Mouse (Mus musculus): ENCODE measurements around the gene Senp2. TPM values are rescaled to one million over a fixed set of nuclear protein-coding genes. Genes with fewer than 3 reads are reported as not detected.

Gene Senp2
- polyA plus RNA-seq, 1 experiment from 2014 or later, result 51.9 TPM

- Histone ChIP-seq H3K9me3 (no peaks in the 10 kb centered on the region), H3K4me1 (replicated peaks) (no peaks in the 10 kb centered on the region), H3K27ac (no peak overlapping the region), H3K36me3 (peaks cover 98% of the 10 kb centered on the region), H3K27me3 (ENCODE audit: insufficient read depth, poor library complexity, severe bottlenecking) (no peaks in the 10 kb centered on the region), H3K4me3 (no peak overlapping the region)
- no peak for DNase-seq (ENCODE audit: low spot score)
- WGBS, result 88% methylated on average over 4 of the region's 4 CpGs
Observed at GRCm38 (mm10) chr16:22043830-22044229, 34.5 kb downstream of the Senp2 start.

DNA sequence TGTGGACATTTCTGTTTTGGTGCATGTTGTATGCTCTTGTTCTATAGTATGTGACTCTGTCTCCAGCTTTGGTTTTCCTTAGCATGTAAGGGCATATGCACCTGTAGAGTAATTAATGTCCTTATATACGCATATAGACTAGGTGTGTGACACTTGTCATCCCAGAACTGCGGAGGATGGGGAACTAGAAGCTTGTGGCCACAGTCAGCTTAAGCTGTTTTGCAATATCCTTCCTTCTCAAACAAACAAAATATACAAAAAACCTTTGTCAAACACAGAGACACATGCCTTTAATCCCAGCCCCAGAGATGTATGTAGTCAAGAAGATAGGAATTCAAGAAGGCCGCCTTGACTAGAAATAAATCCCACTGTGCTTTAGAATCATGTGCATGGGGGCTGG, 36.6 kb downstream of the Senp2 start:
- H3K4me3 ChIP-seq, result no peak overlapping the region
- no peak for DNase-seq (ENCODE audit: low spot score)
- H3K36me3 ChIP-seq, result peaks cover 79% of the 10 kb centered on the region
- H3K9me3 ChIP-seq, result no peaks in the 10 kb centered on the region
- H3K27ac ChIP-seq, result no peak overlapping the region
- 95% methylated on average over 3 of the region's 3 CpGs for WGBS
- no peaks in the 10 kb centered on the region for H3K4me1 ChIP-seq (replicated peaks)
- no peaks in the 10 kb centered on the region for H3K27me3 ChIP-seq (ENCODE audit: insufficient read depth, poor library complexity, severe bottlenecking)

GRCm38 (mm10) chr16:22046739-22047366, 37.6 kb downstream of the Senp2 start:
- no peaks in the 10 kb centered on the region for H3K27me3 ChIP-seq (ENCODE audit: insufficient read depth, poor library complexity, severe bottlenecking)
- 92% methylated on average over 10 of the region's 10 CpGs for WGBS
- DNase-seq (ENCODE audit: low spot score), result no peak
- peaks cover 70% of the 10 kb centered on the region for H3K36me3 ChIP-seq
- no peaks in the 10 kb centered on the region for H3K9me3 ChIP-seq
- no peak overlapping the region for H3K27ac ChIP-seq
- H3K4me1 ChIP-seq (replicated peaks), result no peaks in the 10 kb centered on the region
- H3K4me3 ChIP-seq, result no peak overlapping the region

- H3K9me3 ChIP-seq, result no peaks in the 10 kb centered on the region
- 96% methylated on average over 21 of the region's 21 CpGs for WGBS
- no peak overlapping the region for H3K4me3 ChIP-seq
- H3K4me1 ChIP-seq (replicated peaks), result no peaks in the 10 kb centered on the region
- DNase-seq (ENCODE audit: low spot score), result no peak
- H3K27ac ChIP-seq, result no peak overlapping the region
- H3K27me3 ChIP-seq (ENCODE audit: insufficient read depth, poor library complexity, severe bottlenecking), result no peaks in the 10 kb centered on the region
- peaks cover 38% of the 10 kb centered on the region for H3K36me3 ChIP-seq
Observed at GRCm38 (mm10) chr16:22053411-22053810, 44.1 kb downstream of the Senp2 start.

DNA sequence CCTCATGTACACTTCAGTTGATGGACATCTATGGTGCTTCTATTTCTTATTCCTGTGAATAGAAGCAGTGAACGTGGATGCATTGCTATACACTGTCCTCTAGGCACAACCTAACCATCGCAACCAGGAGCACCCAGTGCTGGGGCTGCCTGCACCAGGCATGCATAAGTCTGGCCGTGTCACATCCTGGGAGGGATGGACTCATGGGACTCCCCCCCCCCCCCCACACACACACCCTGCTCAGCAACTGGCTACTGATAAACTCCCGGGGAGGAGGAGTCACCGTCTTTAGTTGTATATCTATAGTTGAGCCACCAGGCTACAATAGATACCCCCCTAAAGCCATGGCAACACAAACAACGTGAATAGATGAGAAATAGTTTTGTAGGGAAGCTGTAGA, 48.2 kb downstream of the Senp2 start:
- H3K36me3 ChIP-seq, result peaks cover 71% of the 10 kb centered on the region
- 84% methylated on average over 6 of the region's 6 CpGs for WGBS

GRCm38 (mm10) chr16:22058871-22059270, 49.6 kb downstream of the Senp2 start:
- Histone ChIP-seq H3K9me3 (no peaks in the 10 kb centered on the region), H3K27ac (no peak overlapping the region), H3K4me3 (no peak overlapping the region), H3K4me1 (replicated peaks) (no peaks in the 10 kb centered on the region), H3K36me3 (peaks cover 78% of the 10 kb centered on the region), H3K27me3 (ENCODE audit: insufficient read depth, poor library complexity, severe bottlenecking) (no peaks in the 10 kb centered on the region)
- no peak for DNase-seq (ENCODE audit: low spot score)
- 97% methylated on average over 7 of the region's 7 CpGs for WGBS

More for the DNA sequence above, 48.2 kb downstream of the Senp2 start:
- no peak for DNase-seq (ENCODE audit: low spot score)
- no peak overlapping the region for H3K4me3 ChIP-seq
- no peak overlapping the region for H3K27ac ChIP-seq
- no peaks in the 10 kb centered on the region for H3K27me3 ChIP-seq (ENCODE audit: insufficient read depth, poor library complexity, severe bottlenecking)
- H3K4me1 ChIP-seq (replicated peaks), result no peaks in the 10 kb centered on the region
- no peaks in the 10 kb centered on the region for H3K9me3 ChIP-seq

GRCm38 (mm10) chr16:22060416-22060815, 51.1 kb downstream of the Senp2 start:
- no peak overlapping the region for H3K27ac ChIP-seq
- no peaks in the 10 kb centered on the region for H3K27me3 ChIP-seq (ENCODE audit: insufficient read depth, poor library complexity, severe bottlenecking)
- DNase-seq (ENCODE audit: low spot score), result no peak
- H3K4me3 ChIP-seq, result no peak overlapping the region
- no peaks in the 10 kb centered on the region for H3K4me1 ChIP-seq (replicated peaks)
- H3K9me3 ChIP-seq, result no peaks in the 10 kb centered on the region
- peaks cover 85% of the 10 kb centered on the region for H3K36me3 ChIP-seq
- 96% methylated on average over 10 of the region's 10 CpGs for WGBS

DNA sequence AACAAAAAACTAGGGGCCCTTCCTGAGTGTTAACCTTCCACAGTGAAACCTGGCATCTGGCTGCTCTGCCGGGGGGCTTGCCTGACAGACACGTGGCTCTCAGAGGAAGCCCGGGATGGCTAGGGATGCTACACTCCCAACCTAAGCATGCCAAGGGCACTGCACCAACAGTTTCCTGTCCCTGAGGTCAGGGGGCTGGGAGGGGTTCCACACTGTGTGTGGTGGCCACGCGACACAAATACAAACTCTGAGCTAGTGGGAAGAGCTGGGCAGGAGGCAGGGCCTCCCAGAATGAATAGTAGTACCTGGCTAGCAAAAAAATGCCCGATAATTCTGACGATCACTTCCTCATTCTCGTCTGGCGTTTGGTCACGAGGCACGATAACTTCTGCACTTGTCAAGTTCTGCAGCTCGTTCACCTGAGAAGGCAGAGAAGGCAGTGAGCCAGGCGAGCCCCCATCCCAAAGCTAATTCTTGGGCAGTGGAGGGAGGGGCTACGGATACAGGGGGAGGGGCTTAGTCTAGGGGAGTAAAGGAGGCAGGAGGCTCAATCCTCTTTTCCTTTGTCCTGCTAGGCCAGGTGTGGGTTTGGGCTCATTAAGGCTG, 52.4 kb downstream of the Senp2 start:
- 88% methylated on average over 14 of the region's 14 CpGs for WGBS
- H3K36me3 ChIP-seq, result peaks cover 97% of the 10 kb centered on the region

DNA sequence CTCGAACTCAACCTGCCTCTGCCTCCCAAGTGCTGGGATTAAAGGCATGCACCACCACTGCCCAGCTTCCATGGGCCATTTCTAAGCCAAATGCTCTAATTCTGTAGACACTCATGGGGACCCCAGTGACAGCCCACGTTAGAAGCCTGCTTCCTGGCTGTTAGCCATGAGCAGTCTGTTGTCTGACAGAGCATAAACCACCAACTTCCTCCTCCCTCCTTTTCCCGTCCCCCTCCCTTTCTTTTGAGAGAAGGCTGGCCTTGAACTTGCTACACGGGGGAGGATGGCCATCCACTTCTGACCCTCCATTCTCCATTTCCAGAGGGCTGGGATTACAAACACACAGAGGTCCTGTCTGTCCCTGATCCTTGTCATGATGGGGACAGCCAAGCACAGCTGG, 53.0 kb downstream of the Senp2 start:
- Histone ChIP-seq H3K4me3 (no peak overlapping the region), H3K27me3 (ENCODE audit: insufficient read depth, poor library complexity, severe bottlenecking) (no peaks in the 10 kb centered on the region), H3K9me3 (no peaks in the 10 kb centered on the region), H3K36me3 (peaks cover 98% of the 10 kb centered on the region), H3K4me1 (replicated peaks) (no peaks in the 10 kb centered on the region), H3K27ac (no peak overlapping the region)
- DNase-seq (ENCODE audit: low spot score), result no peak
- 80% methylated on average over 4 of the region's 4 CpGs for WGBS

More for the DNA sequence above, 52.4 kb downstream of the Senp2 start:
- no peak overlapping the region for H3K4me3 ChIP-seq
- H3K4me1 ChIP-seq (replicated peaks), result no peaks in the 10 kb centered on the region
- no peak for DNase-seq (ENCODE audit: low spot score)
- no peak overlapping the region for H3K27ac ChIP-seq
- H3K27me3 ChIP-seq (ENCODE audit: insufficient read depth, poor library complexity, severe bottlenecking), result no peaks in the 10 kb centered on the region
- no peaks in the 10 kb centered on the region for H3K9me3 ChIP-seq

- H3K27me3 ChIP-seq (ENCODE audit: insufficient read depth, poor library complexity, severe bottlenecking), result no peaks in the 10 kb centered on the region
- H3K4me3 ChIP-seq, result no peak overlapping the region
- H3K36me3 ChIP-seq, result peaks cover 100% of the 10 kb centered on the region
- no peak for DNase-seq (ENCODE audit: low spot score)
- no peak overlapping the region for H3K27ac ChIP-seq
- no peaks in the 10 kb centered on the region for H3K9me3 ChIP-seq
- no peaks in the 10 kb centered on the region for H3K4me1 ChIP-seq (replicated peaks)
Observed at GRCm38 (mm10) chr16:22065536-22065935, 56.3 kb downstream of the Senp2 start.

DNA sequence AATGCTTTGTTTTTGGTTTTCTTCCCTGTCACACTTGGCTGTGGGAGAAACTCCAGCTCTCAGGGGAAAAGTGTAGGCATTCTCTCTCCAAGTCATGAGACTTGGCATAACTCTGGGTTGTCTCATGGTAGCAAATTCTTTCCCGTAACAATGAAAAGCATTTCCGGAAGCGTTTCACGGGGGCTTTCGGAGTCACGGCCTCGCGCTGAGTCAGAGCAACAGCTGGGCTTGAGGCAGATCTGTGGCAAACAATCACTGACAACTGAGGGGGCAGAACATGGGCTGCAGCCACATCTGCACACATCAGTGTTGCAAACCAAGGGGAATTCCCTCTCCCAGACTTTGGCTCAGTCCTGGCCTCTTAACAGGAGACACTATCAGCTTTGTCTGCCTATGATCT, 58.1 kb downstream of the Senp2 start:
- H3K36me3 ChIP-seq, result peaks cover 100% of the 10 kb centered on the region
- no peak overlapping the region for H3K27ac ChIP-seq
- H3K27me3 ChIP-seq (ENCODE audit: insufficient read depth, poor library complexity, severe bottlenecking), result no peaks in the 10 kb centered on the region
- H3K4me3 ChIP-seq, result no peak overlapping the region
- H3K4me1 ChIP-seq (replicated peaks), result no peaks in the 10 kb centered on the region
- no peak for DNase-seq (ENCODE audit: low spot score)
- H3K9me3 ChIP-seq, result no peaks in the 10 kb centered on the region
- WGBS, result 94% methylated on average over 8 of the region's 8 CpGs

GRCm38 (mm10) chr16:22071361-22071760, 62.1 kb downstream of the Senp2 start:
- H3K36me3 ChIP-seq, result peaks cover 99% of the 10 kb centered on the region
- H3K4me1 ChIP-seq (replicated peaks), result peaks cover 9% of the 10 kb centered on the region
- 80% methylated on average over 7 of the region's 7 CpGs for WGBS
- H3K9me3 ChIP-seq, result no peaks in the 10 kb centered on the region
- no peak overlapping the region for H3K27ac ChIP-seq
- H3K27me3 ChIP-seq (ENCODE audit: insufficient read depth, poor library complexity, severe bottlenecking), result no peaks in the 10 kb centered on the region
- DNase-seq (ENCODE audit: low spot score), result no peak
- no peak overlapping the region for H3K4me3 ChIP-seq

DNA sequence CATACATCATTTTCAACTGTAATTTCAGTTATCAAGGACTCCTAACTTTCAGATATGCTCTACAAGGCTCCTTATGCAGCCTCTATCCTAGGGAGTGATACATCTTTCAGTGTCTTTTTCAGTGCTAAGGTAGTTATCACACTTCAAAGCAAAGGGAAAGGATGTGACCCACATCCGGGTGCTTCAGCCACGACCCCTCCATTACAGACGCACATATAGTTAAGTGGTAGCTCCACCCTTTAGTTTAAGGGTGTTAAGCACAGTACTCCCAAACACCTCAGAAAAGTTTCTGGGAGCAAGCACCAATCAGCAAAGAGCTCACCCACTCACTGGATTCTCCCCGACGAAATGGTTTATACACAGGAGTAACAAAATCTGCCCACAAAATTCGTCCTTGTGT, 65.8 kb downstream of the Senp2 start:
- Histone ChIP-seq H3K4me1 (replicated peaks) (peaks cover 17% of the 10 kb centered on the region), H3K27me3 (ENCODE audit: insufficient read depth, poor library complexity, severe bottlenecking) (no peaks in the 10 kb centered on the region), H3K27ac (no peak overlapping the region), H3K36me3 (peaks cover 99% of the 10 kb centered on the region), H3K9me3 (no peaks in the 10 kb centered on the region), H3K4me3 (no peak overlapping the region)
- DNase-seq (ENCODE audit: low spot score), result no peak
- 78% methylated on average over 6 of the region's 6 CpGs for WGBS
